Mouse (Mus musculus): ENCODE results near the gene Cyb561d2. TPM values are rescaled to one million over a fixed set of nuclear protein-coding genes. Genes with fewer than 3 reads are reported as not detected.

Cyb561d2 gene
- total and polyA plus RNA-seq, 3 experiments = 23.8 to 37.8 (median 35.7) TPM

DNA sequence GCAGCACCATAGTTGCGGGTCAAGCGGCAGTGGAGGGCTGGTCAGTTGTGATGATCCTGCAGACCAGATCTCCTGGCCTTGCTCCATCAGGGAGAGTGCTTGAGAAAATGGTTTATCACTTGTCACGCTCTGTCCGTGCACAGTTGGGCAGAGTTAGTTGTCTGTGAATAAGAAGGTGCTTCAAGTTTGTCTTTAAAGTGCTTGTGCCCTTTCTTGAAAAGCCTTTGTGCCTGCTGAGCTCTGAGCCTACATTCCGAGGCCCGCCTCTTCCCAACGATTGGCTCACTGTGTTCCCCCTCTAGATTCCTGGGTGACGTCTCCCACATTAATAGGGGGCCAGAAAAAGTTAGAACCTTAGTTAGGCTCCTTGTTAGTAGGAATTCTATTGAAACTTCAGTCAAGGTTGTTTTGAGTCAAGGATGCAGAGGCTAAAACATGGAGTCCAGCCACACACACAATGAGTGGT is 9.9 kb upstream of the Cyb561d2 start:
- TF ChIP-seq CHD2 (IDR thresholded peaks at IDR 0.05; ENCODE audit: low read length) = no peak
- no peak for TF ChIP-seq RCOR1 (conservative IDR thresholded peaks at IDR 0.05; ENCODE audit: low read depth, low read length)
- TF ChIP-seq JUN (IDR thresholded peaks at IDR 0.05; ENCODE audit: insufficient read depth, low read depth, low read length) = no peak
- no peak for TF ChIP-seq TCF12 (IDR thresholded peaks at IDR 0.05; ENCODE audit: low read depth, low read length)
- no peak for TF ChIP-seq RAD21 (IDR thresholded peaks at IDR 0.05; ENCODE audit: low read depth, low read length)
- TF ChIP-seq ZNF384 (IDR thresholded peaks at IDR 0.05; ENCODE audit: low read depth, low read length) = no peak
- no peak for TF ChIP-seq GABPA (IDR thresholded peaks at IDR 0.05; ENCODE audit: insufficient replicate concordance, low read depth, low read length)
- no peak for TF ChIP-seq UBTF (IDR thresholded peaks at IDR 0.05; ENCODE audit: low read depth, low read length)
- TF ChIP-seq CHD1 (IDR thresholded peaks at IDR 0.05; ENCODE audit: low read depth, low read length) = no peak
- TF ChIP-seq JUND (conservative IDR thresholded peaks at IDR 0.05; ENCODE audit: low read depth, low read length) = no peak
- no peak for TF ChIP-seq SIN3A (IDR thresholded peaks at IDR 0.05; ENCODE audit: low read length)
- no peak for TF ChIP-seq E2F4 (IDR thresholded peaks at IDR 0.05; ENCODE audit: insufficient replicate concordance, low read depth, low read length)
- TF ChIP-seq USF1 (IDR thresholded peaks at IDR 0.05; ENCODE audit: low read depth, low read length) = no peak
- TF ChIP-seq BHLHE40 (IDR thresholded peaks at IDR 0.05; ENCODE audit: low read depth, low read length) = no peak
- no peak for TF ChIP-seq MXI1 (IDR thresholded peaks at IDR 0.05; ENCODE audit: low read depth, low read length)
- no peak for TF ChIP-seq POLR2A (IDR thresholded peaks at IDR 0.05; ENCODE audit: low read depth, low read length)
- no peak for DNase-seq (ENCODE audit: extremely low read depth)
- Histone ChIP-seq H3K9me3 (replicated peaks; ENCODE audit: low read length) (no peaks in the 10 kb centered on the region), H3K4me1 (ENCODE audit: control insufficient read depth in 1 of 2, insufficient read depth in 2 of 2) (peaks cover 10 to 43% of the 10 kb centered on the region in 2 experiments), H3K27ac (ENCODE audit: insufficient read depth, low read depth) (no peak overlapping the region), H3K4me2 (ENCODE audit: insufficient read depth, low read depth, poor library complexity, severe bottlenecking) (no peak overlapping the region), H3K36me3 (replicated peaks in 1 of 2; ENCODE audit: control insufficient read depth in 1 of 2, insufficient read depth in 1 of 2, low read length in 1 of 2) (peaks cover 5 to 22% of the 10 kb centered on the region in 2 experiments), H3K9ac (ENCODE audit: insufficient read depth, low read depth) (no peak overlapping the region), H3K79me2 (replicated peaks; ENCODE audit: control insufficient read depth, extremely low read depth, insufficient read depth, poor library complexity, severe bottlenecking) (peaks cover 21% of the 10 kb centered on the region), H3K27me3 (replicated peaks) (no peaks in the 10 kb centered on the region), H3K4me3 (replicated peaks in 1 of 3; ENCODE audit: low read depth in 2 of 3, low read length in 2 of 3, poor library complexity in 1 of 3) (no peak overlapping the region)
- dilution Hi-C loops (cut with MboI; ENCODE audit: extremely low pct_ligation_motif_present, extremely low pct_unique_long_range_greater_than_20kb, low sequenced_read_pairs) = no loop called here
- in situ Hi-C loops (cut with MboI; ENCODE audit: low pct_ligation_motif_present, low pct_unique_long_range_greater_than_20kb, low sequenced_read_pairs) = no loop called here

DNA sequence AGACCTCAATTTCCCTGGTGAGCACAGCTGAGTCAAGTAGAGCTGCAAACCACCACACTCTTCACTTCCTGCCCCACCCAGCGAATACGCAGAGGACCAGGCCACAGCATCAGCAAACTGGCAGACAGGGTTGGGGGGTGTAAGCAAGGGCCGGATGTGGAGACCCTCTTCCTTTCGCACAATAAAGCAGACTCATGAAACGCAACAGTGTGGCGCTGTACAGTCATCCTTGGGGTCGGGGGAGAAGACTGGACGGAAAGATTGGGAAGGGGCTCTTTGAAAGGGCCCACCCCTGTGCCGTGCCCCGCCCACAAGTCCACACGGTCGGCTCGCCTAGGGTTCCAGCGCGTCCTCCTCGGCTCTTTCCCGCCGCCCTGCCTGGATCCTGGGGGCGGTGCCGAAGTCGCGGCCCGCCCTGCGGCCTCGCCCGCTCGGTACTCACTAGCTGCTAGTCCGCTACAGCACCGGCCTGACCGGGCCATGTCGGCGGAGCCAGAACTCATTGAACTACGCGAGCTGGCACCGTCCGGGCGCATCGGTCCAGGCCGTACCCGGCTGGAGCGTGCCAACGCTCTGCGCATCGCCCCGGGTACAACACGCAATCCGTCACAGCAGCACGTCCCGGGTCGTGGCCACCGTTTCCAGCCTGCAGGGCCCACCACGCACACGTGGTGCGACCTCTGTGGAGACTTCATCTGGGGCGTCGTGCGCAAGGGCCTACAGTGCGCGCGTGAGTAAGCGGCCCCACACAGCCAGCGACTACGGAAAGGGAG is 9.3 kb upstream of the Cyb561d2 start, which contains the start of gene Rassf1:
TSS of gene Rassf1 (plus strand) at position 439 of the 773 bp plus-strand sequence.
- H3K9ac ChIP-seq (ENCODE audit: insufficient read depth, low read depth) = no peak within 1 kb of the TSS
- dilution Hi-C loops (cut with MboI; ENCODE audit: extremely low pct_ligation_motif_present, extremely low pct_unique_long_range_greater_than_20kb, low sequenced_read_pairs) (no loop called here), in situ Hi-C loops (cut with MboI; ENCODE audit: low pct_ligation_motif_present, low pct_unique_long_range_greater_than_20kb, low sequenced_read_pairs) (no loop called here)
- no peaks in the 10 kb centered on the region for H3K27me3 ChIP-seq (replicated peaks)
- H3K9me3 ChIP-seq (replicated peaks; ENCODE audit: low read length) = no peaks in the 10 kb centered on the region
- H3K4me3 ChIP-seq (replicated peaks in 1 of 3; ENCODE audit: low read depth in 2 of 3, low read length in 2 of 3, poor library complexity in 1 of 3) = no peak within 1 kb of the TSS
- H3K79me2 ChIP-seq (replicated peaks; ENCODE audit: control insufficient read depth, extremely low read depth, insufficient read depth, poor library complexity, severe bottlenecking) = peaks cover 14% of the 10 kb centered on the region
- no peak within 1 kb of the TSS for H3K27ac ChIP-seq (ENCODE audit: insufficient read depth, low read depth)
- no peak within 1 kb of the TSS for H3K4me2 ChIP-seq (ENCODE audit: insufficient read depth, low read depth, poor library complexity, severe bottlenecking)
- TF ChIP-seq ZNF384 (IDR thresholded peaks at IDR 0.05; ENCODE audit: low read depth, low read length) (no peak), ZMIZ1 (IDR thresholded peaks at IDR 0.05; ENCODE audit: low read depth, low read length) (no peak), GABPA (IDR thresholded peaks at IDR 0.05; ENCODE audit: insufficient replicate concordance, low read depth, low read length) (no peak), KAT2A (IDR thresholded peaks at IDR 0.05; ENCODE audit: insufficient replicate concordance, low read length) (no peak), USF2 (conservative IDR thresholded peaks at IDR 0.05; ENCODE audit: low read depth, low read length) (no peak), BHLHE40 (IDR thresholded peaks at IDR 0.05; ENCODE audit: low read depth, low read length) (no peak), PAX5 (IDR thresholded peaks at IDR 0.05; ENCODE audit: low read length) (no peak), CTCF (conservative IDR thresholded peaks at IDR 0.05 in 1 of 2, IDR thresholded peaks at IDR 0.05 in 1 of 2; ENCODE audit: low read depth in 2 of 2, low read length in 2 of 2) (no peak), SMC3 (IDR thresholded peaks at IDR 0.05; ENCODE audit: low read depth, low read length) (no peak), MAX (IDR thresholded peaks at IDR 0.05; ENCODE audit: low read length) (no peak), CHD2 (IDR thresholded peaks at IDR 0.05; ENCODE audit: low read length) (no peak)
- H3K36me3 ChIP-seq (replicated peaks in 1 of 2; ENCODE audit: control insufficient read depth in 1 of 2, insufficient read depth in 1 of 2, low read length in 1 of 2) = peaks cover 5 to 15% of the 10 kb centered on the region in 2 experiments
- DNase-seq (ENCODE audit: extremely low read depth) = no peak
- H3K4me1 ChIP-seq (ENCODE audit: control insufficient read depth in 1 of 2, insufficient read depth in 2 of 2) = peaks cover 5 to 43% of the 10 kb centered on the region in 2 experiments

Measured in CH12.LX (cell line).